Mouse (Mus musculus) left cerebral cortex, adult 11 months (tissue): ENCODE results near the gene Gm3854.

Experiments
- DNase-seq: peaks from one replicate; pipeline ENCODE4 v3.0.0; 2022; ENCODE audit warnings: low spot score

The Gm3854 gene

DNA sequence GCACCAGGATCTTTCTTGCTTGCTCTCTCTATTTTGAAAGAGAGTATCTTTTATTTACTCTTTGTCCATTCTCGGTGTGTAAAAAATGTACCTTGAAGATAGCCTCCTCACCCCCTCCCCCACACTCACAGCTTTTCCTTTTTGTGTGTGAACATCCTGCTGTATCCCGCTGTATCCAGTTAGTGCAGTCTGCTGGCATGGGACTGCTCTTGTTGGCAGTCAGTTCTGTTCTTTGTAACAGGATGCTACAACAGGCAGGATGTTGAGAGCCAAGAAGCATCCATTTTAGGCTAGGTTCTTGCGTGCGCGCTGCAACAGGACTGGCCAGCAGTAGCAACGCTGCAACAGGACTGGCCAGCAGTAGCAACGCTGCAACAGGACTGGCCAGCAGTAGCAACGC is 43.4 kb downstream of the Gm3854 start:
- no peak for DNase-seq

DNA sequence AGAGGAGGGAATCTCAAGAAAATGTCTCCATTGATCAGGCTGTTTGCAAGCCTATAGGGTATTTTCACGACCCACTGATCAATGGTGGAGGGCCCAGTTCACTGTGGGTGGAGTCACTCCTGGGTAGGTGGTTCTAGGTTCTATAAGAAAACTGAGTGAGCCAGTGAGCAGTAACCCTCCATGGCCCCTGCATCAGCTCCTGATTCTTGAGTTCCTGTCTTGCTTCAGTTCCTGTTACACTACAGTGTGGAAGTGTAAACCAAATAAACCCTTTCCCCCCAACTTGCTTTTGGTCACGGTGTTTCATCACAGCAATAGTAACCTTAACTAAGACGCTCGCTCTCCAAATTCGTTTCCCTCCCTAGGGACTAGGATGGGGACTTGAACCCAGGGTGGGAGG is 45.4 kb downstream of the Gm3854 start:
- DNase-seq = no peak

DNA sequence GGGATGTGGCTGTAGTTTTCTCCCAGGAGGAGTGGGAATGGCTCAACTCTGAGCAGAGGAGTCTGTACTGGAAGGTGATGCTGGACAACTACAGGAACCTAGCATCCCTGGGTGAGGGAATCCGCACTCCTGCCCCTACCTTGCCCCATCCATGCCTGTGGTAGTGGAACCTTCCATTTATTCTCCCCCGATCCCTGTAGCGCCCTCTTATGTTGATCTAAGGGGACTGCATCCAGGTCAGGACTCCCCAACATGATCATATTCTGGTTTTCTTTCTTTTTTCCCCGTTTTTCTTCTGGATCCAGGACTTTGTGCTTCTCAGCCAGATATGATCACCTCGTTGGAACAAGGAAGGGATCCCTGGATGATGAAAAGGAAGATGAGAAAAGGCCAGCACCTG is 45.9 kb downstream of the Gm3854 start:
- DNase-seq = no peak

- peak; percentile 69 for DNase-seq
Measured at GRCm38 (mm10) chr7:6397996-6398975, 54.7 kb downstream of the Gm3854 start, which contains the start of gene Smim17. Gene Smim17 (plus strand): TSS chr7:6398715.
